Mouse (Mus musculus) neural tube, embryonic 14.5 days (tissue): ENCODE data around the gene Wdr81. TPM values are rescaled to one million over a fixed set of nuclear protein-coding genes. Genes with fewer than 3 reads are reported as not detected.

Experiments
- ATAC-seq: fragments of 200-750 bp; cut with Nextera tagmentation; 2 replicates; pipeline ENCODE4 v1.8.0; 2017; ENCODE audit warnings: low read depth, mild to moderate bottlenecking, moderate TSS enrichment, moderate library complexity
- H3K27ac ChIP-seq: fragments of 300-500 bp; sonication (generic); 2 replicates; pipeline ENCODE4 v1.5.1; 2014; ENCODE audit warnings: low read depth, mild to moderate bottlenecking, control low read depth, low read length, moderate library complexity, mixed read lengths
- H3K27me3 ChIP-seq: fragments of 300-500 bp; sonication (generic); 2 replicates; pipeline ENCODE4 v1.6.1; 2014; ENCODE audit warnings: low read length; ENCODE audit not compliant: control insufficient read depth, insufficient read depth
- H3K36me3 ChIP-seq: fragments of 300-500 bp; sonication (generic); 2 replicates; pipeline ENCODE4 v1.6.1; 2014; ENCODE audit warnings: low read length, mixed read lengths; ENCODE audit not compliant: control insufficient read depth, insufficient read depth
- H3K4me1 ChIP-seq: fragments of 300-500 bp; sonication (generic); 2 replicates; pipeline ENCODE4 v1.6.1; 2014; ENCODE audit warnings: low read length; ENCODE audit not compliant: control insufficient read depth, insufficient read depth
- H3K4me2 ChIP-seq: fragments of 300-500 bp; sonication (generic); 2 replicates; pipeline ENCODE4 v1.6.1; 2014; ENCODE audit warnings: mild to moderate bottlenecking, low read depth, low read length, control low read depth
- H3K4me3 ChIP-seq: fragments of 300-500 bp; sonication (generic); 2 replicates; pipeline ENCODE4 v1.5.1; 2014; ENCODE audit warnings: low read depth, low read length, control low read depth, mixed read lengths
- H3K9ac ChIP-seq: fragments of 300-500 bp; sonication (generic); replicated peaks from 2 replicates; pipeline ENCODE4 v1.6.1; 2014; ENCODE audit warnings: low read depth, mild to moderate bottlenecking, control low read depth, low read length, mixed read lengths
- H3K9me3 ChIP-seq: fragments of 300-500 bp; sonication (generic); 2 replicates; pipeline ENCODE4 v1.6.1; 2016; ENCODE audit warnings: low read length; ENCODE audit not compliant: control insufficient read depth
- WGBS: fragments of 180-500 bp; shearing (Covaris S2); extraction: QIAGEN DNeasy Blood & Tissue Kit; methylation state at CpG from one replicate; pipeline ENCODE4 v1.1.7; 2014; 5-methylcytosine and 5-hydroxymethylcytosine counted together
- polyA plus RNA-seq: library from polyadenylated mRNA; unstranded; fragments of >200 nt; fragmentation: Nextera tagmentation; extraction: Ambion mirVana; gene quantifications from 2 replicates; pipeline ENCODE4 v1.2.1, GENCODE M21; 2014

The Wdr81 gene
- polyA plus RNA-seq, 1 experiment from 2014 or later: 6.3 TPM

- Histone ChIP-seq H3K4me3 (no peak overlapping the region), H3K4me1 (no peaks in the 10 kb centered on the region), H3K27me3 (no peaks in the 10 kb centered on the region), H3K9me3 (no peaks in the 10 kb centered on the region), H3K36me3 (no peaks in the 10 kb centered on the region), H3K9ac (no peak overlapping the region), H3K27ac (no peak overlapping the region), H3K4me2 (no peak overlapping the region)
- no peak for ATAC-seq
- WGBS: 91% methylated on average over 13 of the region's 13 CpGs
Observed at GRCm38 (mm10) chr11:75415994-75416393, 38.5 kb downstream of the Wdr81 start.

- Histone ChIP-seq H3K27ac (no peak overlapping the region), H3K27me3 (no peaks in the 10 kb centered on the region), H3K4me1 (no peaks in the 10 kb centered on the region), H3K9ac (no peak overlapping the region), H3K9me3 (no peaks in the 10 kb centered on the region), H3K36me3 (no peaks in the 10 kb centered on the region), H3K4me3 (no peak overlapping the region), H3K4me2 (no peak overlapping the region)
- 45% methylated on average over 7 of the region's 7 CpGs for WGBS
- no peak for ATAC-seq
Observed at GRCm38 (mm10) chr11:75415096-75415495, 39.4 kb downstream of the Wdr81 start.

GRCm38 (mm10) chr11:75410591-75410990 lies 43.9 kb downstream of the Wdr81 start:
- no peak overlapping the region for H3K4me3 ChIP-seq
- H3K4me1 ChIP-seq: no peaks in the 10 kb centered on the region
- H3K4me2 ChIP-seq: no peak overlapping the region
- WGBS: 94% methylated on average over 7 of the region's 7 CpGs
- no peak for ATAC-seq
- no peaks in the 10 kb centered on the region for H3K36me3 ChIP-seq
- no peaks in the 10 kb centered on the region for H3K9me3 ChIP-seq
- H3K27me3 ChIP-seq: no peaks in the 10 kb centered on the region
- no peak overlapping the region for H3K9ac ChIP-seq
- no peak overlapping the region for H3K27ac ChIP-seq

GRCm38 (mm10) chr11:75409679-75410575 lies 44.6 kb downstream of the Wdr81 start:
- H3K27ac ChIP-seq: no peak overlapping the region
- no peaks in the 10 kb centered on the region for H3K36me3 ChIP-seq
- H3K4me1 ChIP-seq: no peaks in the 10 kb centered on the region
- no peak for ATAC-seq
- no peaks in the 10 kb centered on the region for H3K9me3 ChIP-seq
- H3K27me3 ChIP-seq: no peaks in the 10 kb centered on the region
- no peak overlapping the region for H3K4me2 ChIP-seq
- H3K4me3 ChIP-seq: no peak overlapping the region
- H3K9ac ChIP-seq: no peak overlapping the region
- 77% methylated on average over 17 of the region's 17 CpGs for WGBS

GRCm38 (mm10) chr11:75406865-75407264 lies 47.7 kb downstream of the Wdr81 start:
- Histone ChIP-seq H3K4me2 (no peak overlapping the region), H3K9ac (no peak overlapping the region), H3K27ac (no peak overlapping the region), H3K36me3 (no peaks in the 10 kb centered on the region), H3K27me3 (no peaks in the 10 kb centered on the region), H3K9me3 (no peaks in the 10 kb centered on the region), H3K4me3 (no peak overlapping the region), H3K4me1 (no peaks in the 10 kb centered on the region)
- ATAC-seq: no peak
- 37% methylated on average over 3 of the region's 3 CpGs for WGBS

- no peak overlapping the region for H3K27ac ChIP-seq
- no peak for ATAC-seq
- 66% methylated on average over 4 of the region's 4 CpGs for WGBS
Observed at GRCm38 (mm10) chr11:75406104-75406503, 48.4 kb downstream of the Wdr81 start.

GRCm38 (mm10) chr11:75404801-75405200 lies 49.7 kb downstream of the Wdr81 start:
- ATAC-seq: no peak
- Histone ChIP-seq H3K4me2 (no peak overlapping the region), H3K4me1 (no peaks in the 10 kb centered on the region), H3K36me3 (no peaks in the 10 kb centered on the region), H3K9me3 (no peaks in the 10 kb centered on the region), H3K27ac (no peak overlapping the region), H3K9ac (no peak overlapping the region), H3K27me3 (no peaks in the 10 kb centered on the region), H3K4me3 (no peak overlapping the region)
- WGBS: 91% methylated on average over 6 of the region's 6 CpGs

More at GRCm38 (mm10) chr11:75406104-75406503, 48.4 kb downstream of the Wdr81 start:
- Histone ChIP-seq H3K4me3 (no peak overlapping the region), H3K36me3 (no peaks in the 10 kb centered on the region), H3K4me2 (no peak overlapping the region), H3K4me1 (no peaks in the 10 kb centered on the region), H3K9ac (no peak overlapping the region), H3K9me3 (no peaks in the 10 kb centered on the region), H3K27me3 (no peaks in the 10 kb centered on the region)

GRCm38 (mm10) chr11:75403301-75404052 lies 51.0 kb downstream of the Wdr81 start:
- Histone ChIP-seq H3K9ac (no peak overlapping the region), H3K27ac (no peak overlapping the region), H3K4me3 (no peak overlapping the region), H3K9me3 (no peaks in the 10 kb centered on the region), H3K27me3 (no peaks in the 10 kb centered on the region), H3K4me2 (no peak overlapping the region), H3K4me1 (no peaks in the 10 kb centered on the region), H3K36me3 (no peaks in the 10 kb centered on the region)
- ATAC-seq: no peak
- WGBS: 85% methylated on average over 6 of the region's 6 CpGs

GRCm38 (mm10) chr11:75402271-75402690 lies 52.2 kb downstream of the Wdr81 start:
- Histone ChIP-seq H3K4me3 (no peak overlapping the region), H3K4me2 (no peak overlapping the region), H3K9ac (no peak overlapping the region), H3K36me3 (no peaks in the 10 kb centered on the region), H3K27ac (no peak overlapping the region), H3K27me3 (no peaks in the 10 kb centered on the region), H3K9me3 (no peaks in the 10 kb centered on the region), H3K4me1 (no peaks in the 10 kb centered on the region)
- WGBS: 65% methylated on average over 5 of the region's 5 CpGs
- no peak for ATAC-seq
